Mouse (Mus musculus): Measurements from ENCODE around the gene Mknk2.
A peak's percentile ranks its signal among the peaks of the same experiment; 100 is the strongest.

Mknk2 gene

GRCm38 (mm10) chr10:80692249-80693165 is 14.6 kb upstream of the Mknk2 start:
- peak; percentile 73 for DNase-seq (ENCODE audit: low read depth, low spot score)

GRCm38 (mm10) chr10:80687850-80688249 is 9.9 kb upstream of the Mknk2 start:
- DNase-seq (ENCODE audit: low read depth, low spot score), result peak; percentile 77

GRCm38 (mm10) chr10:80686617-80687016 is 8.7 kb upstream of the Mknk2 start:
- DNase-seq (ENCODE audit: low read depth, low spot score), result no peak

GRCm38 (mm10) chr10:80684984-80685383 is 7.1 kb upstream of the Mknk2 start:
- DNase-seq (ENCODE audit: low read depth, low spot score), result no peak

GRCm38 (mm10) chr10:80684214-80684613 is 6.3 kb upstream of the Mknk2 start:
- DNase-seq (ENCODE audit: low read depth, low spot score), result peak; percentile 82

GRCm38 (mm10) chr10:80683647-80684046 is 5.7 kb upstream of the Mknk2 start:
- DNase-seq (ENCODE audit: low read depth, low spot score), result no peak

- DNase-seq (ENCODE audit: low read depth, low spot score), result peak; percentile 79
Measured at GRCm38 (mm10) chr10:80682003-80682402, 4.1 kb upstream of the Mknk2 start.

- DNase-seq (ENCODE audit: low read depth, low spot score), result no peak
Measured at GRCm38 (mm10) chr10:80680260-80680696, 2.4 kb upstream of the Mknk2 start.

- no peak for DNase-seq (ENCODE audit: low read depth, low spot score)
Measured at GRCm38 (mm10) chr10:80679556-80680259, 1.8 kb upstream of the Mknk2 start.

GRCm38 (mm10) chr10:80678601-80679377 is 877 bp upstream of the Mknk2 start:
- peak; percentile 75 for DNase-seq (ENCODE audit: low read depth, low spot score)

- DNase-seq (ENCODE audit: low read depth, low spot score), result peak; percentile 86
Measured at GRCm38 (mm10) chr10:80677128-80677875, 610 bp downstream of the Mknk2 start.

GRCm38 (mm10) chr10:80676198-80676928 is 1.5 kb downstream of the Mknk2 start:
- peak; percentile 100 for DNase-seq (ENCODE audit: low read depth, low spot score)

- no peak for DNase-seq (ENCODE audit: low read depth, low spot score)
Measured at GRCm38 (mm10) chr10:80675405-80676197, 2.3 kb downstream of the Mknk2 start.

- no peak for DNase-seq (ENCODE audit: low read depth, low spot score)
Measured at GRCm38 (mm10) chr10:80674851-80675404, 3.0 kb downstream of the Mknk2 start.

- no peak for DNase-seq (ENCODE audit: low read depth, low spot score)
Measured at GRCm38 (mm10) chr10:80674161-80674711, 3.7 kb downstream of the Mknk2 start.

GRCm38 (mm10) chr10:80673690-80674089 is 4.2 kb downstream of the Mknk2 start:
- DNase-seq (ENCODE audit: low read depth, low spot score), result no peak

- DNase-seq (ENCODE audit: low read depth, low spot score), result no peak
Measured at GRCm38 (mm10) chr10:80671936-80672690, 5.8 kb downstream of the Mknk2 start.

GRCm38 (mm10) chr10:80671251-80671650 is 6.7 kb downstream of the Mknk2 start:
- no peak for DNase-seq (ENCODE audit: low read depth, low spot score)
